Mouse (Mus musculus) common myeloid progenitor, adult 5-6 weeks (primary cell): ENCODE data around the gene Ccl4. TPM values are rescaled to one million over a fixed set of nuclear protein-coding genes. Genes with fewer than 3 reads are reported as not detected.

Source experiments
- ATAC-seq: replicated peaks from 2 replicates; pipeline ENCODE4 v1.8.0; 2016; ENCODE audit warnings: low read depth, mild to moderate bottlenecking, moderate TSS enrichment, inconsistent platforms; ENCODE audit not compliant: poor library complexity, severe bottlenecking
- total RNA-seq: library from RNA; stranded (forward); fragments of 200-1000, 187-1606 nt; gene quantifications from 2 replicates; pipeline ENCODE4 v1.2.3, GENCODE M21; 2017

The Ccl4 gene
- total RNA-seq, 1 experiment from 2014 or later = 55.0 TPM

DNA sequence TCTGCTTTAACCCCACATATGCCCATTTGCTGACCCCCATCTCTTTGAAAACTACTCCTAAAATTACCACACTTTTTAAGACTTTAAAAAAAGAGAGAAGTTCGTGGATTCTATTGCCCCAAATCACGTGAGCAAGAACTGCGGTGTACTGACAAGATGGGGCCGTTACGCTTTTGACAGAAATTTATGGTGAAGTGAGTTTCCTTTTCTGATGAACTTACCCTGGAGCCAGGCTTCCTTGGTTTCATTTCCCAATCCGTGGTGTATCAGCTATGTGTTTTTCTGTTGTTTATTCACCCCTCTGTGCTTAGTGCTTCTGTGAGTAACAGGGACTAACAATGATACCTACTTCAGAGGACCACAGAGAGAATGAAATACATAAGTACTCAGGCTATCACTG, 3.6 kb upstream of the Ccl4 start:
- ATAC-seq = peak; percentile 46

- ATAC-seq = 0 out of 2 replicates have a peak, but pooled peaks have one; percentile 26
Measured at GRCm38 (mm10) chr11:83663532-83663931, 1.1 kb downstream of the Ccl4 start.

DNA sequence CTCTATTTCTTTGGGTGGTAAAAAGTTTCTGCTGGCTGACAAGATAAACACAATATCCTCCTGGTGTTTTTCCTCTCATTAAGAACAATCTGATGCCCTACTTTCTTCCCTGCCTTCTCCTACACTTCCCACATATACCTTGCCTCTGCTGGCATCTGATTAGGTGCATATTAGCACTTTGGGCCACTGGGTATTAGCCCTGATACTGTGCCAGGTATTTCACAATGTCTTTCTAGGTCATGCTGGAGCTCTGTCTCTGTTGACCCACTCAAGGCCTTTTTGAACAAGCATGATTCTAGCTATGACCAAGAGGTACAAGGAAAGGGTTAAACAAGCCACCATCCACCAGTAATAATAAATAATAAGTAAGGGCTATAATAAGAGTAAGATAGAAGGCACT, 9.4 kb downstream of the Ccl4 start:
- no peak for ATAC-seq

DNA sequence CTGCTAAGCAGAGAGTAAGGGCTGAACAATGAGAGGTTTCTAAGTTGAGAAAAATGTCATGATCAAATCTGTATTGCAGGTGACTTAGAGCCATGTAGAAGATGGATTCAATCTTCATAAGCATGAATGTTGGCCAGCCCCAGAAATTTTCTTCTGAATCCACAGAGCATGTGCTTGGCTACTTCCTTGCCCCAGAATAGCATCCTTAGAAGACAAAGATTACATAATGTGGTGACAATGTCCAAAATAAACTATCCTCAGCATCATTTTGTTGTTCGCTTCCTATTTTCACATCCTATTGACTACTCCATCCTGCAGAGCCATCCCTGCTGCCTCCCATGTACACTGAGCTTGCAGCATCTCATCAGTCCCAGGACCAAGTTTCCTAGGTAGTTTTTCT, 13.3 kb downstream of the Ccl4 start:
- ATAC-seq = no peak

- ATAC-seq = no peak
Measured at GRCm38 (mm10) chr11:83689918-83690317, 27.5 kb downstream of the Ccl4 start.

- ATAC-seq = no peak
Measured at GRCm38 (mm10) chr11:83692008-83692407, 29.6 kb downstream of the Ccl4 start.

DNA sequence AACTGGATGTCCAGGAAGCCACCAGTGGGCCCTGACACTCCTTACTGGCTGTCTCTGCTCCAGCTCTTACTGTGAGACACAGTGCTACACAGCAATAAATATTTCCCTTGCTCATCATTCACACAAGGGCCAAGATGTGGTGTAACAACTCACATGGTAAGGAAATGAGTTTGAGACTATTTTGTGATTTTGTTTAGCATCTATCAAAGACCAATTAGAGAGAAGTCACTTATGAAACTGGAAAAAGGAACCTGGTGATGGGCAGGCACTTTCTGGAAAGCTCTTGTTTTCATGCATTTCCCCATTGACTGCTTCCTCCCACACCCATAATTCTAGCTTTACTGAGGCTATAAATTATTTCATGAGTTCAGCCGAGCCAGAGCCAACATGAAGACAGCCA, 41.3 kb downstream of the Ccl4 start, which contains the start of gene Wfdc17:
Wfdc17 (plus strand) TSS at position 287 of the 400 bp plus-strand sequence.
- ATAC-seq = peak; percentile 60

DNA sequence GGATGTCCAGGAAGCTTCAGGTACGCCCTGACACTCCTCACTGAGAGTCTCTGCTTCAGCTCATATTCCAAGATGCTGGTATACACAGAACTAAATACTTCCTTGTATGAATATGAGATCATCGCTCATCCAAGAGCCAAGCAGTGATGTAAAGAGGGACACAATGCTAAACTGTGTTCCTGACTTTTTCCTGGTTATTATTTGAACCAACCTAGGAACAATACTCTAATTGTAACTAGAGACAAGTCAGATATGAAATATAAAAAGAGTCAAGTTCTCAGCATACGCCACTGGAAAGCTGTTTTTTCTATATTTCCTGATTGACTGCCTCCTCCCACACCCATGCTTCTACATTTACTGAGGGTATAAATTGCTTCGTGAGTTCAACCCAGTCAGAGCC, 46.3 kb downstream of the Ccl4 start, which contains the start of gene Wfdc18:
Wfdc18 (plus strand) TSS at position 301 of the 400 bp plus-strand sequence.
- ATAC-seq = no peak

GRCm38 (mm10) chr11:83709683-83710082, 47.3 kb downstream of the Ccl4 start:
- ATAC-seq = no peak

DNA sequence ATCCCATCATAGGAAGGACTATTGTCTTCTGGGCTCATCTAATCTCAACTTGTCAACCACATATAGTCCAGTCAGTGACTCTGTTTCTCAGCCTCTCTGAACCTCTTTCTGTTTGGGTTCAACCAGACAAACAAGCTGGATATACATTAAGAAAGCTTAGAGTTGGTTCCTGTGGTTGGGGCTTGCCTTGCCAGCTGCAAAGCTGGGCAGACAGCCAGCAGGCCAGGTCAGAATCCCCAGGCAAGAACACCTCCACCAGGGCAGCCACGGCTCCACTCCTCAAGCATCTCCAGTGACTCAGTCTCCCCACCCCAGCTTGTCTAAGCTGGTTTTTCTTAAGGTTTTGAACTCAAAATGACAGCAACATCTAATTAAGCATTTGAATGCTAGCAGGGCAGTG, 50.3 kb downstream of the Ccl4 start:
- ATAC-seq = no peak

DNA sequence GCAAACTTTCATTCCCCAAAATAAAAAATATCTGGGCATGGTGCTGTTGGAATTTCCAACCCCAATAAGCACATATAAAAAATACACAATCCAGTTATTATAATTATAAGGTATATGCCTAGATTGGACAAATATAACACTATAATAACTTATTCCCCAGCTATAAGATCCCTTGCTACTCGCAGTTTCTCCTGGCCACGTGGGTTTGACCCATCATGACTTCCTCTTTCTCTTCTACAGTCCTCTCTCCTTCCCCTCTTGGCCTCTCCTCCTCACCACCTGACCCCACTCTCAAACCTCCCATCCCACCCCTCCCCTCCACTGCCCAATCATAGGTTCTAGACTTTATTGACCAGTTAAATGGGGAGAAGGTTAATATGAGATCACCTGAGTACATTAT, 51.5 kb downstream of the Ccl4 start:
- ATAC-seq = peak; percentile 39; the same call in 1 of the 2 replicates

Other genes with a start within 250 kb of the Ccl4 start
- not detected in 2 replicates for gene Gas2l2, start 233.1 kb upstream of the Ccl4 start, total RNA-seq
- 4.6 and 9.0 TPM in 2 replicates for gene 1700020L24Rik, start 224.9 kb upstream of the Ccl4 start, total RNA-seq
- gene Mmp28, start 199.5 kb upstream of the Ccl4 start, total RNA-seq = 0.37 and 0.92 TPM in 2 replicates
- 41.6 and 73.3 TPM in 2 replicates for gene Taf15, start 189.5 kb upstream of the Ccl4 start, total RNA-seq
- gene Heatr9, start 140.4 kb upstream of the Ccl4 start, total RNA-seq = not detected in 2 replicates
- 2.1 and 6.3 TPM in 2 replicates for gene Ccl5, start 132.1 kb upstream of the Ccl4 start, total RNA-seq
- gene Ccl9, start 83.9 kb upstream of the Ccl4 start, total RNA-seq = 81.3 and 91.6 TPM in 2 replicates
- gene Ccl6, start 69.5 kb upstream of the Ccl4 start, total RNA-seq = 1.8 and 2.1 TPM in 2 replicates
- gene Rpl9-ps1, start 17.0 kb upstream of the Ccl4 start, total RNA-seq = 1.2 and 3.2 TPM in 2 replicates
- gene Ccl3, start 13.2 kb upstream of the Ccl4 start, total RNA-seq = 183 and 212 TPM in 2 replicates
- gene Wfdc17, start 41.4 kb downstream of the Ccl4 start, total RNA-seq = 12.7 and 16.2 TPM in 2 replicates
- not detected in 2 replicates for gene Wfdc18, start 46.4 kb downstream of the Ccl4 start, total RNA-seq
- gene Wfdc21, start 84.4 kb downstream of the Ccl4 start, total RNA-seq = 16.8 and 17.2 TPM in 2 replicates
- gene Heatr6, start 91.1 kb downstream of the Ccl4 start, total RNA-seq = 14.4 and 18.1 TPM in 2 replicates
- gene Hnf1b, start 187.5 kb downstream of the Ccl4 start, total RNA-seq = not detected in 2 replicates